In the genomic region with DNA sequence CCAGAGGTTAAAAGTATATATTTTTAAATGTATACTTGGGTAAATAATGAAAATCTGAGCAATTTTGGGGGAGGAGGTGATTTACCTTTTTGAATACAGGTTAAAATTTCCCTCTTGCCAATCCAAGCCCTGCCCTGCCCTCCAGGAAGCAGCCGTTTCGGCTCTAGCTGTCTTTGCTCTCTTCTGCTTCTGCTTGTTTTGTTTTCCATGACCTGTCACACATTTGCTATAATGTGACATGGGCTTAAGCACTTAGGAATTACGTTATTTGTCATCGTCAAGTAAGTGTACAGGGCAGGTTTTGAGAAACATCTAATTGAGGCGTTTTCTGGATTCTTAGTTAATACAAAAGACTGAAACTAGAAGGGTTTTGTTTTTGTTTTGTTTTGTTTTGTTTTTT, we compare ENCODE assay signal across 8 mouse cellular contexts. TPM values are rescaled to one million over a fixed set of nuclear protein-coding genes. Genes with fewer than 3 reads are reported as not detected.
A peak's percentile ranks its signal among the peaks of the same experiment; 100 is the strongest.
DNase-seq lines count a peak whose midpoint lies in the region; ATAC-seq lines count a peak whose summit lies in the region.

No protein-coding gene starts in this region.

- H3K4me3 ChIP-seq in kidney, embryonic 14.5 days (ENCODE audit: low read length): peak overlapping the region; percentile 19; the same call in 1 of the 2 replicates
- peak overlapping the region; percentile 97 for H3K4me3 ChIP-seq in embryonic facial prominence, embryonic 10.5 days
- peak overlapping the region; percentile 93 for H3K4me3 ChIP-seq in hindbrain, embryonic 16.5 days (ENCODE audit: low read length)
- H3K4me3 ChIP-seq in midbrain, embryonic 14.5 days (replicated peaks; ENCODE audit: low read depth, low read length): peak overlapping the region; percentile 81

- H3K27me3 ChIP-seq in kidney, embryonic 14.5 days (ENCODE audit: control insufficient read depth, insufficient read depth, low read length): no peaks in the 10 kb centered on the region
- no peaks in the 10 kb centered on the region for H3K27me3 ChIP-seq in embryonic facial prominence, embryonic 10.5 days (replicated peaks; ENCODE audit: low read depth, poor library complexity, severe bottlenecking)
- H3K27me3 ChIP-seq in hindbrain, embryonic 16.5 days (replicated peaks; ENCODE audit: control insufficient read depth, insufficient read depth, low read length): no peaks in the 10 kb centered on the region
- no peaks in the 10 kb centered on the region for H3K27me3 ChIP-seq in midbrain, embryonic 14.5 days (ENCODE audit: control insufficient read depth, insufficient read depth, low read length)

- no peaks in the 10 kb centered on the region for H3K9me3 ChIP-seq in kidney, embryonic 14.5 days (ENCODE audit: control insufficient read depth, low read length)
- no peaks in the 10 kb centered on the region for H3K9me3 ChIP-seq in embryonic facial prominence, embryonic 10.5 days
- no peaks in the 10 kb centered on the region for H3K9me3 ChIP-seq in hindbrain, embryonic 16.5 days (ENCODE audit: control insufficient read depth, low read length)
- no peaks in the 10 kb centered on the region for H3K9me3 ChIP-seq in midbrain, embryonic 14.5 days (ENCODE audit: control insufficient read depth, low read length)

- no peak overlapping the region; the same call in 1 of the 2 replicates for H3K9ac ChIP-seq in kidney, embryonic 14.5 days (ENCODE audit: low read depth, low read length)
- H3K9ac ChIP-seq in hindbrain, embryonic 16.5 days (ENCODE audit: low read depth, low read length): peak overlapping the region; percentile 42; the same call in 1 of the 2 replicates
- H3K9ac ChIP-seq in midbrain, embryonic 14.5 days (replicated peaks; ENCODE audit: low read length): peak overlapping the region; percentile 89; the same call in 1 of the 2 replicates

- 22% methylated on average over 5 of the region's 5 CpGs for WGBS in kidney, embryonic 14.5 days
- 29% methylated on average over 5 of the region's 5 CpGs for WGBS in embryonic facial prominence, embryonic 10.5 days
- WGBS in hindbrain, embryonic 16.5 days: 11% methylated on average over 5 of the region's 5 CpGs
- 10% methylated on average over 5 of the region's 5 CpGs for WGBS in midbrain, embryonic 14.5 days

- ATAC-seq in kidney, embryonic 14.5 days (ENCODE audit: low FRiP score, low TSS enrichment): no peak
- no peak for ATAC-seq in hindbrain, embryonic 16.5 days
- ATAC-seq in midbrain, embryonic 14.5 days (ENCODE audit: low FRiP score, low TSS enrichment): no peak
- no peak for ATAC-seq in cerebellum, adult (ENCODE audit: insufficient number of reproducible peaks, low FRiP score, low TSS enrichment)

- H3K27ac ChIP-seq in kidney, embryonic 14.5 days (ENCODE audit: low read depth, low read length): no peak overlapping the region
- no peak overlapping the region for H3K27ac ChIP-seq in embryonic facial prominence, embryonic 10.5 days (replicated peaks)
- H3K27ac ChIP-seq in hindbrain, embryonic 16.5 days (ENCODE audit: low read depth, low read length): no peak overlapping the region
- H3K27ac ChIP-seq in midbrain, embryonic 14.5 days (replicated peaks; ENCODE audit: low read depth, low read length): no peak overlapping the region

- H3K4me2 ChIP-seq in kidney, embryonic 14.5 days (replicated peaks; ENCODE audit: low read depth, low read length): peak overlapping the region; percentile 83; the same call in 1 of the 2 replicates
- peak overlapping the region; percentile 74 for H3K4me2 ChIP-seq in hindbrain, embryonic 16.5 days (ENCODE audit: low read length)
- peak overlapping the region; percentile 77 for H3K4me2 ChIP-seq in midbrain, embryonic 14.5 days (ENCODE audit: low read length)

- no peaks in the 10 kb centered on the region for H3K36me3 ChIP-seq in kidney, embryonic 14.5 days (ENCODE audit: control insufficient read depth, insufficient read depth, low read length)
- H3K36me3 ChIP-seq in embryonic facial prominence, embryonic 10.5 days (replicated peaks): 0 out of 2 replicates have a peak, but pooled peaks cover 3% of the 10 kb centered on the region
- H3K36me3 ChIP-seq in hindbrain, embryonic 16.5 days (ENCODE audit: control insufficient read depth, insufficient read depth, low read length): no peaks in the 10 kb centered on the region
- no peaks in the 10 kb centered on the region for H3K36me3 ChIP-seq in midbrain, embryonic 14.5 days (ENCODE audit: control insufficient read depth, insufficient read depth, low read length)

- DNase-seq in kidney, adult 11 months: no peak
- no peak for DNase-seq in embryonic facial prominence, embryonic 10.5 days (ENCODE audit: low spot score)
- DNase-seq in midbrain, embryonic 14.5 days: peak; percentile 23
- no peak for DNase-seq in layer of hippocampus, adult 8-10 months (ENCODE audit: low spot score in 2 of 2)
- no peak for DNase-seq in gastrocnemius, postnatal 25 days

- peaks cover 23% of the 10 kb centered on the region for H3K4me1 ChIP-seq in kidney, embryonic 14.5 days (ENCODE audit: control insufficient read depth, insufficient read depth, low read length)
- H3K4me1 ChIP-seq in embryonic facial prominence, embryonic 10.5 days: peaks cover 37% of the 10 kb centered on the region
- peaks cover 25% of the 10 kb centered on the region for H3K4me1 ChIP-seq in hindbrain, embryonic 16.5 days (ENCODE audit: control insufficient read depth, insufficient read depth, low read depth, low read length)
- H3K4me1 ChIP-seq in midbrain, embryonic 14.5 days (ENCODE audit: control insufficient read depth, insufficient read depth, low read length): peaks cover 28% of the 10 kb centered on the region

RNA-seq across cellular contexts. Expression of a gene that starts 1.9 kb away (rescaled TPM):
- 18.0 and 19.7 TPM in 2 replicates for polyA plus RNA-seq in kidney, embryonic 14.5 days (2014; fragmentation: Nextera tagmentation; extraction: Ambion mirVana)
- 13.5 and 14.6 TPM in 2 replicates for polyA plus RNA-seq in embryonic facial prominence, embryonic 10.5 days (2016; fragmentation: Nextera tagmentation; extraction: Ambion mirVana)
- 9.9 and 12.0 TPM in 2 replicates for polyA plus RNA-seq in hindbrain, embryonic 16.5 days (2015; fragmentation: Nextera tagmentation; extraction: Ambion mirVana)
- polyA plus RNA-seq in midbrain, embryonic 14.5 days (2014; fragmentation: Nextera tagmentation; extraction: Ambion mirVana): 23.2 and 24.3 TPM in 2 replicates
- total RNA-seq in layer of hippocampus, adult 8-10 months (2022): 10 to 100 TPM; 18.7 to 21.9 (median 20.4) TPM
- total RNA-seq in gastrocnemius, postnatal 25 days (2021): 10 to 100 TPM; 11.9 to 13.4 TPM

Comparison
In these comparisons a context has a peak if more than half of its experiments do, and no peak if none do; other contexts are left out.
1. H3K4me3 ChIP-seq: peak in every context shown above with its lines; median percentile 97 in embryonic facial prominence, embryonic 10.5 days; 93 in hindbrain, embryonic 16.5 days; 81 in midbrain, embryonic 14.5 days; 19 in kidney, embryonic 14.5 days.